Mouse (Mus musculus): ENCODE measurements around the gene Hdac6. TPM values are rescaled to one million over a fixed set of nuclear protein-coding genes. Genes with fewer than 3 reads are reported as not detected.
A peak's percentile ranks its signal among the peaks of the same experiment; 100 is the strongest.
"Not testable (repeated sequence)": the region's sequence is repeated elsewhere in the genome, so short reads cannot be mapped to it uniquely, and the experiment has no call there.

Gene Hdac6
- polyA plus RNA-seq, 1 experiment from 2014 or later: 15.8 TPM

- Histone ChIP-seq H3K27ac (no peak overlapping the region), H3K4me3 (no peak overlapping the region), H3K4me2 (no peak overlapping the region), H3K4me1 (peaks cover 15% of the 10 kb centered on the region), H3K36me3 (peaks cover 72% of the 10 kb centered on the region), H3K9me3 (replicated peaks) (no peaks in the 10 kb centered on the region), H3K9ac (no peak overlapping the region), H3K27me3 (replicated peaks) (no peaks in the 10 kb centered on the region)
- WGBS (ENCODE audit: insufficient replicate concordance): 89% methylated on average over 9 of the region's 9 CpGs
- ATAC-seq: no peak
Measured at GRCm38 (mm10) chrX:7958868-7959267, 11.2 kb upstream of the Hdac6 start.

- Histone ChIP-seq H3K4me1 (peaks cover 15% of the 10 kb centered on the region), H3K27ac (no peak overlapping the region), H3K9ac (no peak overlapping the region), H3K4me2 (no peak overlapping the region), H3K4me3 (no peak overlapping the region), H3K27me3 (replicated peaks) (no peaks in the 10 kb centered on the region), H3K36me3 (no peaks in the 10 kb centered on the region), H3K9me3 (replicated peaks) (no peaks in the 10 kb centered on the region)
- 86% methylated on average over 7 of the region's 7 CpGs for WGBS (ENCODE audit: insufficient replicate concordance)
- no peak for ATAC-seq
Measured at GRCm38 (mm10) chrX:7950091-7950490, 2.4 kb upstream of the Hdac6 start.

- ATAC-seq: peak; percentile 97
- H3K27ac ChIP-seq: no peak overlapping the region
- peak overlapping the region; percentile 80 for H3K4me2 ChIP-seq
- H3K36me3 ChIP-seq: no peaks in the 10 kb centered on the region
- no peaks in the 10 kb centered on the region for H3K9me3 ChIP-seq (replicated peaks)
- H3K4me1 ChIP-seq: peaks cover 15% of the 10 kb centered on the region
- H3K27me3 ChIP-seq (replicated peaks): no peaks in the 10 kb centered on the region
- peak overlapping the region; percentile 48 for H3K9ac ChIP-seq
- 12% methylated on average over 38 of the region's 38 CpGs for WGBS (ENCODE audit: insufficient replicate concordance)
- H3K4me3 ChIP-seq: peak overlapping the region; percentile 64
Measured at GRCm38 (mm10) chrX:7947900-7948492, 307 bp upstream of the Hdac6 start.

- WGBS (ENCODE audit: insufficient replicate concordance): 78% methylated on average over 8 of the region's 8 CpGs
Measured at GRCm38 (mm10) chrX:7945618-7946017, 2.1 kb downstream of the Hdac6 start.

GRCm38 (mm10) chrX:7937667-7938066 lies 10.0 kb downstream of the Hdac6 start:
- no peaks in the 10 kb centered on the region for H3K27me3 ChIP-seq (replicated peaks)
- no peak for ATAC-seq
- H3K27ac ChIP-seq: no peak overlapping the region
- H3K9ac ChIP-seq: no peak overlapping the region
- H3K36me3 ChIP-seq: peaks cover 14% of the 10 kb centered on the region
- H3K4me2 ChIP-seq: no peak overlapping the region
- no peaks in the 10 kb centered on the region for H3K9me3 ChIP-seq (replicated peaks)
- WGBS (ENCODE audit: insufficient replicate concordance): 88% methylated on average over 6 of the region's 6 CpGs
- no peak overlapping the region for H3K4me3 ChIP-seq
- no peaks in the 10 kb centered on the region for H3K4me1 ChIP-seq

More at GRCm38 (mm10) chrX:7945618-7946017, 2.1 kb downstream of the Hdac6 start:
- Histone ChIP-seq H3K27ac (no peak overlapping the region; the same call in 1 of the 2 replicates), H3K9ac (no peak overlapping the region), H3K4me1 (peaks cover 15% of the 10 kb centered on the region), H3K9me3 (replicated peaks) (no peaks in the 10 kb centered on the region), H3K4me2 (no peak overlapping the region), H3K27me3 (replicated peaks) (no peaks in the 10 kb centered on the region), H3K36me3 (no peaks in the 10 kb centered on the region), H3K4me3 (no peak overlapping the region)
- ATAC-seq: no peak

- Histone ChIP-seq H3K4me1 (no peaks in the 10 kb centered on the region), H3K9ac (no peak overlapping the region), H3K4me3 (no peak overlapping the region), H3K36me3 (peaks cover 14% of the 10 kb centered on the region), H3K9me3 (replicated peaks) (no peaks in the 10 kb centered on the region), H3K4me2 (no peak overlapping the region), H3K27me3 (replicated peaks) (no peaks in the 10 kb centered on the region), H3K27ac (no peak overlapping the region)
- ATAC-seq: no peak
- WGBS (ENCODE audit: insufficient replicate concordance): 38% methylated on average over 11 of the region's 11 CpGs
Measured at GRCm38 (mm10) chrX:7936874-7937273, 10.8 kb downstream of the Hdac6 start.

- H3K27me3 ChIP-seq (replicated peaks): peaks cover 65% of the 10 kb centered on the region
Measured at GRCm38 (mm10) chrX:7928270-7928790, 19.4 kb downstream of the Hdac6 start, which contains the start of gene Eras. Gene Eras, minus strand, starts transcription at chrX:7928607.

GRCm38 (mm10) chrX:7927116-7927515 lies 20.6 kb downstream of the Hdac6 start:
- 10% methylated on average over 10 of the region's 10 CpGs for WGBS (ENCODE audit: insufficient replicate concordance)
- Histone ChIP-seq H3K4me2 (no peak overlapping the region), H3K9me3 (replicated peaks) (no peaks in the 10 kb centered on the region), H3K36me3 (peaks cover 5% of the 10 kb centered on the region; the same call in 1 of the 2 replicates), H3K4me1 (no peaks in the 10 kb centered on the region; the same call in 1 of the 2 replicates), H3K27me3 (replicated peaks) (peaks cover 77% of the 10 kb centered on the region), H3K27ac (no peak overlapping the region), H3K9ac (no peak overlapping the region), H3K4me3 (no peak overlapping the region)
- no peak for ATAC-seq

More at GRCm38 (mm10) chrX:7928270-7928790, 19.4 kb downstream of the Hdac6 start, which contains the start of gene Eras:
- no peaks in the 10 kb centered on the region for H3K4me1 ChIP-seq
- H3K27ac ChIP-seq: no peak within 1 kb of the TSS
- no peak within 1 kb of the TSS for H3K9ac ChIP-seq
- no peak within 1 kb of the TSS for H3K4me3 ChIP-seq
- no peak within 1 kb of the TSS for H3K4me2 ChIP-seq
- no peaks in the 10 kb centered on the region for H3K9me3 ChIP-seq (replicated peaks)
- peaks cover 5% of the 10 kb centered on the region; the same call in 1 of the 2 replicates for H3K36me3 ChIP-seq
- WGBS (ENCODE audit: insufficient replicate concordance): 17% methylated on average over 16 of the region's 19 CpGs
- no peak; the same call in 1 of the 2 replicates for ATAC-seq

GRCm38 (mm10) chrX:7926266-7926665 lies 21.4 kb downstream of the Hdac6 start:
- Histone ChIP-seq H3K4me3 (no peak overlapping the region), H3K27me3 (replicated peaks) (peaks cover 85% of the 10 kb centered on the region), H3K4me2 (no peak overlapping the region), H3K4me1 (no peaks in the 10 kb centered on the region; the same call in 1 of the 2 replicates), H3K36me3 (peaks cover 5% of the 10 kb centered on the region; the same call in 1 of the 2 replicates), H3K9me3 (replicated peaks) (no peaks in the 10 kb centered on the region), H3K27ac (no peak overlapping the region), H3K9ac (no peak overlapping the region)
- no peak for ATAC-seq
- 50% methylated on average over 6 of the region's 6 CpGs for WGBS (ENCODE audit: insufficient replicate concordance)

- H3K9me3 ChIP-seq (replicated peaks): no peaks in the 10 kb centered on the region
- no peak for ATAC-seq
- 7% methylated on average over 42 of the region's 48 CpGs for WGBS (ENCODE audit: insufficient replicate concordance)
- H3K4me1 ChIP-seq: no peaks in the 10 kb centered on the region; the same call in 1 of the 2 replicates
- H3K36me3 ChIP-seq: no peaks in the 10 kb centered on the region
- peak overlapping the region; percentile 40 for H3K4me2 ChIP-seq
- no peak overlapping the region for H3K9ac ChIP-seq
- peak overlapping the region; percentile 17 for H3K4me3 ChIP-seq
- H3K27ac ChIP-seq: no peak overlapping the region
- peaks cover 90% of the 10 kb centered on the region for H3K27me3 ChIP-seq (replicated peaks)
Measured at GRCm38 (mm10) chrX:7922032-7922431, 25.7 kb downstream of the Hdac6 start.

- no peaks in the 10 kb centered on the region for H3K36me3 ChIP-seq
- H3K27me3 ChIP-seq (replicated peaks): peaks cover 68% of the 10 kb centered on the region
- no peak for ATAC-seq
- no peak within 1 kb of the TSS for H3K27ac ChIP-seq
- H3K9me3 ChIP-seq (replicated peaks): no peaks in the 10 kb centered on the region
- no peaks in the 10 kb centered on the region; the same call in 1 of the 2 replicates for H3K4me1 ChIP-seq
- H3K9ac ChIP-seq: no peak within 1 kb of the TSS
- WGBS (ENCODE audit: insufficient replicate concordance): 13% methylated on average over 40 of the region's 40 CpGs
- 0 out of 2 replicates have a peak within 1 kb of the TSS, but pooled peaks have one; percentile 29 for H3K4me2 ChIP-seq
- H3K4me3 ChIP-seq: no peak within 1 kb of the TSS
Measured at GRCm38 (mm10) chrX:7919601-7920383, 27.9 kb downstream of the Hdac6 start, which contains the start of gene Pcsk1n. Gene Pcsk1n, plus strand, starts transcription at chrX:7919822.

- not testable (repeated sequence) for H3K27ac ChIP-seq
- 47% methylated on average over 6 of the region's 6 CpGs for WGBS (ENCODE audit: insufficient replicate concordance)
Measured at GRCm38 (mm10) chrX:7917960-7918359, 29.7 kb downstream of the Hdac6 start.

More at GRCm38 (mm10) chrX:7917960-7918359, 29.7 kb downstream of the Hdac6 start:
- H3K9me3 ChIP-seq (replicated peaks); ATAC-seq; H3K36me3 ChIP-seq; H3K9ac ChIP-seq; H3K4me2 ChIP-seq; H3K4me1 ChIP-seq; H3K4me3 ChIP-seq: not testable (repeated sequence)
- H3K27me3 ChIP-seq (replicated peaks): peaks cover 49% of the 10 kb centered on the region

All from liver, embryonic 12.5 days (tissue).